Mouse (Mus musculus) stomach, embryonic 14.5 days (tissue): ENCODE results near the gene Acot8. TPM values are rescaled to one million over a fixed set of nuclear protein-coding genes. Genes with fewer than 3 reads are reported as not detected.

ENCODE experiments used
- ATAC-seq: fragments of 200-750 bp; cut with Nextera tagmentation; 2 replicates; pipeline ENCODE4 v1.8.0; 2017; ENCODE audit warnings: low read depth, moderate TSS enrichment; ENCODE audit not compliant: insufficient number of reproducible peaks, insufficient read depth, low FRiP score
- H3K27ac ChIP-seq: fragments of 300-500 bp; sonication (generic); 2 replicates; pipeline ENCODE4 v1.5.1; 2014; ENCODE audit warnings: mild to moderate bottlenecking, low read length, moderate library complexity, mixed read lengths
- H3K27me3 ChIP-seq: fragments of 300-500 bp; sonication (generic); 2 replicates; pipeline ENCODE4 v1.6.1; 2014; ENCODE audit warnings: low read length, control low read depth, mixed read lengths; ENCODE audit not compliant: control insufficient read depth, insufficient read depth
- H3K36me3 ChIP-seq: fragments of 300-500 bp; sonication (generic); 2 replicates; pipeline ENCODE4 v1.6.1; 2014; ENCODE audit warnings: mild to moderate bottlenecking, control low read depth, low read length, moderate library complexity, mixed read lengths; ENCODE audit not compliant: control insufficient read depth, insufficient read depth
- H3K4me1 ChIP-seq: fragments of 300-500 bp; sonication (generic); 2 replicates; pipeline ENCODE4 v1.6.1; 2014; ENCODE audit warnings: low read length, control low read depth, mixed read lengths; ENCODE audit not compliant: control insufficient read depth, insufficient read depth
- H3K4me2 ChIP-seq: fragments of 300-500 bp; sonication (generic); replicated peaks from 2 replicates; pipeline ENCODE4 v1.6.1; 2014; ENCODE audit warnings: low read depth, low read length, control low read depth
- H3K4me3 ChIP-seq: fragments of 300-500 bp; sonication (generic); 2 replicates; pipeline ENCODE4 v1.5.1; 2014; ENCODE audit warnings: low read depth, low read length, control low read depth
- H3K9ac ChIP-seq: fragments of 300-500 bp; sonication (generic); replicated peaks from 2 replicates; pipeline ENCODE4 v1.6.1; 2014; ENCODE audit warnings: low read depth, mild to moderate bottlenecking, control low read depth, low read length, moderate library complexity, mixed read lengths
- H3K9me3 ChIP-seq: fragments of 300-500 bp; sonication (generic); 2 replicates; pipeline ENCODE4 v1.6.1; 2016; ENCODE audit warnings: low read depth, low read length, control low read depth; ENCODE audit not compliant: control insufficient read depth
- WGBS: fragments of 180-500 bp; shearing (Covaris S2); extraction: QIAGEN DNeasy Blood & Tissue Kit; methylation state at CpG from one replicate; pipeline ENCODE4 v1.1.7; 2014; 5-methylcytosine and 5-hydroxymethylcytosine counted together
- polyA plus RNA-seq: library from polyadenylated mRNA; unstranded; fragments of >200 nt; fragmentation: Nextera tagmentation; extraction: Ambion mirVana; gene quantifications from 2 replicates; pipeline ENCODE4 v1.2.1, GENCODE M21; 2014

The Acot8 gene
- polyA plus RNA-seq, 1 experiment from 2014 or later = 19.2 TPM

- 92% methylated on average over 2 of the region's 2 CpGs for WGBS
- H3K9me3 ChIP-seq = no peaks in the 10 kb centered on the region
- no peak overlapping the region for H3K4me2 ChIP-seq
- H3K27ac ChIP-seq = no peak overlapping the region
- no peaks in the 10 kb centered on the region for H3K27me3 ChIP-seq
- H3K4me3 ChIP-seq = no peak overlapping the region
- ATAC-seq = no peak
- H3K36me3 ChIP-seq = peaks cover 78% of the 10 kb centered on the region
- H3K9ac ChIP-seq = no peak overlapping the region
- H3K4me1 ChIP-seq = no peaks in the 10 kb centered on the region
Measured at GRCm38 (mm10) chr2:164754800-164755199, 49.9 kb downstream of the Acot8 start.

- ATAC-seq = no peak
- H3K36me3 ChIP-seq = peaks cover 72% of the 10 kb centered on the region
- no peak overlapping the region for H3K4me3 ChIP-seq
- H3K9ac ChIP-seq = no peak overlapping the region
- WGBS = 83% methylated on average over 11 of the region's 11 CpGs
- H3K4me1 ChIP-seq = no peaks in the 10 kb centered on the region
- H3K4me2 ChIP-seq = no peak overlapping the region
- H3K27me3 ChIP-seq = no peaks in the 10 kb centered on the region
- H3K9me3 ChIP-seq = no peaks in the 10 kb centered on the region
- H3K27ac ChIP-seq = no peak overlapping the region
Measured at GRCm38 (mm10) chr2:164754105-164754504, 50.6 kb downstream of the Acot8 start.

- no peak for ATAC-seq
- Histone ChIP-seq H3K36me3 (peaks cover 70% of the 10 kb centered on the region), H3K9me3 (no peaks in the 10 kb centered on the region), H3K9ac (no peak overlapping the region), H3K27ac (no peak overlapping the region), H3K4me1 (no peaks in the 10 kb centered on the region), H3K4me3 (no peak overlapping the region), H3K4me2 (no peak overlapping the region), H3K27me3 (no peaks in the 10 kb centered on the region)
- 87% methylated on average over 2 of the region's 2 CpGs for WGBS
Measured at GRCm38 (mm10) chr2:164752454-164752853, 52.2 kb downstream of the Acot8 start.

GRCm38 (mm10) chr2:164748991-164749390, 55.7 kb downstream of the Acot8 start:
- no peak for ATAC-seq
- no peak overlapping the region for H3K4me2 ChIP-seq
- no peak overlapping the region for H3K4me3 ChIP-seq
- peaks cover 42% of the 10 kb centered on the region for H3K36me3 ChIP-seq
- peaks cover 12% of the 10 kb centered on the region for H3K4me1 ChIP-seq
- no peaks in the 10 kb centered on the region for H3K27me3 ChIP-seq
- H3K27ac ChIP-seq = no peak overlapping the region
- no peak overlapping the region for H3K9ac ChIP-seq
- H3K9me3 ChIP-seq = no peaks in the 10 kb centered on the region
- WGBS = 83% methylated on average over 6 of the region's 6 CpGs

- Histone ChIP-seq H3K9me3 (no peaks in the 10 kb centered on the region), H3K27ac (no peak overlapping the region), H3K4me3 (no peak overlapping the region), H3K4me2 (no peak overlapping the region), H3K9ac (no peak overlapping the region), H3K27me3 (no peaks in the 10 kb centered on the region), H3K4me1 (peaks cover 12% of the 10 kb centered on the region), H3K36me3 (peaks cover 38% of the 10 kb centered on the region)
- 82% methylated on average over 4 of the region's 4 CpGs for WGBS
- ATAC-seq = no peak
Measured at GRCm38 (mm10) chr2:164748191-164748590, 56.5 kb downstream of the Acot8 start.

- peak overlapping the region; percentile 96 for H3K9ac ChIP-seq
- peaks cover 12% of the 10 kb centered on the region for H3K4me1 ChIP-seq
- peaks cover 28% of the 10 kb centered on the region for H3K36me3 ChIP-seq
- 48% methylated on average over 8 of the region's 8 CpGs for WGBS
- ATAC-seq = no peak
- no peaks in the 10 kb centered on the region for H3K27me3 ChIP-seq
- no peaks in the 10 kb centered on the region for H3K9me3 ChIP-seq
- H3K4me3 ChIP-seq = peak overlapping the region; percentile 87
- H3K27ac ChIP-seq = no peak overlapping the region
- H3K4me2 ChIP-seq = peak overlapping the region; percentile 80
Measured at GRCm38 (mm10) chr2:164746693-164747092, 58.0 kb downstream of the Acot8 start.

GRCm38 (mm10) chr2:164745843-164746479, 58.7 kb downstream of the Acot8 start, which contains the start of the genes Wfdc3 and Dnttip1:
Gene Wfdc3, minus strand, starts transcription at chr2:164745931.
Gene Dnttip1, plus strand, starts transcription at chr2:164745983.
- H3K9me3 ChIP-seq = no peaks in the 10 kb centered on the region
- WGBS = under 1% methylated on average over 70 of the region's 70 CpGs
- peak within 1 kb of the TSS; percentile 96 for H3K9ac ChIP-seq
- peaks cover 25% of the 10 kb centered on the region for H3K36me3 ChIP-seq
- H3K4me3 ChIP-seq = peak within 1 kb of the TSS; percentile 87
- H3K27me3 ChIP-seq = no peaks in the 10 kb centered on the region
- peak within 1 kb of the TSS; percentile 80 for H3K4me2 ChIP-seq
- peaks cover 12% of the 10 kb centered on the region for H3K4me1 ChIP-seq
- H3K27ac ChIP-seq = peak within 1 kb of the TSS; percentile 49; the same call in 1 of the 2 replicates
- ATAC-seq = peak; percentile 90

- H3K36me3 ChIP-seq = peaks cover 16% of the 10 kb centered on the region
- no peak for ATAC-seq
- H3K9me3 ChIP-seq = no peaks in the 10 kb centered on the region
- peak overlapping the region; percentile 96; the same call in 1 of the 2 replicates for H3K9ac ChIP-seq
- H3K27me3 ChIP-seq = no peaks in the 10 kb centered on the region
- H3K4me2 ChIP-seq = peak overlapping the region; percentile 80
- H3K27ac ChIP-seq = no peak overlapping the region
- H3K4me1 ChIP-seq = peaks cover 12% of the 10 kb centered on the region
- peak overlapping the region; percentile 87 for H3K4me3 ChIP-seq
- 72% methylated on average over 13 of the region's 13 CpGs for WGBS
Measured at GRCm38 (mm10) chr2:164744987-164745386, 59.7 kb downstream of the Acot8 start.
